Mouse (Mus musculus) thymus, postnatal 4 days (tissue): ENCODE measurements around the gene Psma3.
A peak's percentile ranks its signal among the peaks of the same experiment; 100 is the strongest.

Experiments used
- DNase-seq: peaks from one replicate; pipeline ENCODE4 v3.0.0; 2021

Gene Psma3

GRCm38 (mm10) chr12:70974441-70975266, at the start of gene Psma3:
Gene Psma3 (plus strand): TSS chr12:70974621.
- DNase-seq: peak; percentile 88

DNA sequence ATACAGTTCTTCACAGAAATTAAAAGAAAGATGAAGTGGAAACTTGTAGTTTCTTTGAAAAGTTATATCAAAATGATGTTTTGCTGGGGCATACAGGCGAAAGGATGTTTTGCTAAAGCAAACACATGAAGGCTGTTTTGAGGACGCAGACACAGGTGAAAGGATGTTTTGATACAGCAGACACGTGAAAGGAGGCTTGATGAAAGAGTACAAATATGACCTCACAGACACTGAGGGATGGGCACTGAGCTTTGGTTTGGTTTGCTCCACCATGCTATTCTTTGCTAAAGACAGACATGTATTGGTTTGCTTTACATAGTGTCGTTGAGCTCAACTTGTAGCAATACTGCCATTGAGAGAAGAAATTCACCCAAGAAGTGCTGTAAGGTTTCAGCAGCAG, 44.6 kb upstream of the Psma3 start:
- DNase-seq: no peak

- DNase-seq: peak; percentile 54
Measured at GRCm38 (mm10) chr12:70937150-70937549, 37.3 kb upstream of the Psma3 start.

GRCm38 (mm10) chr12:70937571-70938384, 36.6 kb upstream of the Psma3 start, which contains the start of gene Actr10:
Gene Actr10 (plus strand): TSS chr12:70937857.
- peak; percentile 98 for DNase-seq

DNA sequence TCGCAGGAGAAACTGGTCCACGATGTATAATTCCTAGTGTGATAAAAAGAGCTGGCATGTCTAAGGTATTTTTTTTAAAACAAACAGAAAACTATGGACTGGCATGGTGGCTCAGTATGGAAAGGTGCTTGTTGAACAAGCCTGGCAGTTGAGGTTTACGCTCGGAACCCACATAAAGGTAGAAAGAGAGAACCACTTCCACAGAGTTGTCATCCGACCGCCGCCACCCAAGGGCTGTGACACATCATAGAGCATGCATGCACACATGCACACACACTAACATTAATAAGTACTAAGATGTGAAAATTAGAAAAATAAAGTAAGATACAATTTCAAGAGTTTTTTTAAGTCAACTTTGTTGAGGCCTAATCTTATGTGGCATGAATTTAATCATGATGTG, 33.6 kb upstream of the Psma3 start:
- peak; percentile 72 for DNase-seq

GRCm38 (mm10) chr12:70944181-70944580, 30.2 kb upstream of the Psma3 start:
- DNase-seq: no peak

DNA sequence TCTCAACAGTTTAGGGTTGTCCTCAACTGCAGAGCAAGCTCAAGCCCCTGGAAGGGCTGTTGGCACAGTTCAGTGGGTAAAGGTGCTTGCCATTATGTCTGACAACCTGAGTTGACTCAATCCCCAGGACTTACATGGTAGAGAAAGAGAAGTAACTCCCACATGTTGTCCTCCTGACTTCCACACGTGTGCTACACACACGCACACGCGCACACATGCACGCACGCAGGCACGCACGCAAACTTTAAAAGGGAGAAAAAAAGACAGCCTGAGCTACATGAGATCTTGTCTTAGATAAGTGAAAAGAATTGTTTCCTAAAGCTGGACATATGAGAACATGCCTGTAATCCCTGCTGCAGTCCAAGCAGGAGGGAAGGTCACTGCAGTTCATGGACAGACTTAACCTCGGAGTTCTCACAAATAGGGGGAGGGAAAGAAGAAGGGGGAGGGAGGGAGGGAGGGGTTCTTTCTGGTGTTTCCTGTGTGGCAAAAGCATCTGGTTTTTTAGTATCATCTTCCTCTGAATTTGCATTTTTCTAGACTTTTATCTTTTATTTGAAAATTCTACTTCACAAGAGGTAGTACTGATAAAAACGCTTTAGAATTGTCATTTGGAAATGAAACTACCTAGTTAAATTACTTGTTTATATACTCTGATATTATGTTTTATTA, 27.7 kb upstream of the Psma3 start:
- DNase-seq: no peak

- DNase-seq: no peak
Measured at GRCm38 (mm10) chr12:70958640-70959039, 15.8 kb upstream of the Psma3 start.

DNA sequence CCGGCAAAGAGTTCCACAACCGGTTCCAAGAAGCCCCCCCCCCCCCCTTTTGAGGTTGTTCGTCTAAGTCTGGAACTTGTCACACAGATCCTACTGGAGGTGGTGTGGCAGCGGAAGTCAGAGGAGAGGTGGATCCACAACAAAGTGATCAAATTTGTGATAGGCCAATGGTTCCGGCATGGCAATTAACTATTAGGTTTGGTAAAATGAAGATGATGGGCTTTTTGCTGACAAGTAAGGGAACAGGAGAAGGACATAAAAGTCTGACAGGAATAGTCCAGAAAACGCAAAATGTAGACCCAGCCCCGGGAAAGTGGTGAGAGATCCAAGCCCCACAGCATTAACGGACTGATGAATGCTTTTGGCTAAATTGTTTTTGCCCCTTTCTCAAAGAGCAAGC, 6.8 kb upstream of the Psma3 start:
- DNase-seq: no peak

- peak; percentile 89 for DNase-seq
Measured at GRCm38 (mm10) chr12:70968141-70968790, 6.2 kb upstream of the Psma3 start.

GRCm38 (mm10) chr12:70968791-70969307, 5.6 kb upstream of the Psma3 start:
- DNase-seq: peak; percentile 87

- peak; percentile 67 for DNase-seq
Measured at GRCm38 (mm10) chr12:70969485-70970184, 4.8 kb upstream of the Psma3 start.

DNA sequence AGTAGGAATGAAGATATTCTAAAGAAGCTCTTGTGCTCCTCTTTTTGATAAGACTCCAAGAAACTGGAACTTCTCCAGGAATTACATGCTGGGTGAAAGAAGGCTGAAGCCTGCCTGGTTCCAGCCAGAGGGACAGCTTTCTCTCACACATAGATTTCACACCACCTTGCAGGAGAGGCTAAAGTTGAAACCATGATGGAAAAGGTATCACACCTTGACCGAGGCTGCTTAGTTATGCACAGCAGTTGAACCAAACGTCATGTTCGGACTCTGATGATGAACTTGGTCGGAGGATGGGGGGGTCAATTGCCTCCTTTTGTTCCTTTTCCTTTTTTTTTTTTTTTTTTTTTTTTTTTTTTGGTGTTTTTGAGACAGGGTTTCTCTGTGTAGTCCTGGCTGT, 590 bp upstream of the Psma3 start:
- DNase-seq: no peak

DNA sequence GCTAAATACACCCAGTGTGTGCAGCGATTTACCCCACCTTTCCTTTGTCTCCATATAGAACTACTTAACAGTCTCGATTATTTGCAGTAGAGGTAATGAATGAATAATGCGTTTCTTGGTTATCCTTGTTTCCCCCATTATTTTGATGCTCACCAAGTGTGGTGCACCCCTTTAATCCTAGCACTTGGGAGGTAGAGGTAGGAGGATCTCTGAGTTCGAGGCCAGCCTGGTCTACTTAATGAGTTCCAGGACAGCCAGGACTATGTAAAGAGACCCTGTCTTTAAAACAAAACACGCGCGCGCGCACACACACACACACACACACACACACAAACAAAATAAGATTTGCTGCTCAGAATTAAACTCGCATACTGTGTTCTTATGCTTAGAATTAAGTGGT, 985 bp downstream of the Psma3 start:
- peak; percentile 23 for DNase-seq

- DNase-seq: no peak
Measured at GRCm38 (mm10) chr12:70975891-70976290, 1.5 kb downstream of the Psma3 start.

DNA sequence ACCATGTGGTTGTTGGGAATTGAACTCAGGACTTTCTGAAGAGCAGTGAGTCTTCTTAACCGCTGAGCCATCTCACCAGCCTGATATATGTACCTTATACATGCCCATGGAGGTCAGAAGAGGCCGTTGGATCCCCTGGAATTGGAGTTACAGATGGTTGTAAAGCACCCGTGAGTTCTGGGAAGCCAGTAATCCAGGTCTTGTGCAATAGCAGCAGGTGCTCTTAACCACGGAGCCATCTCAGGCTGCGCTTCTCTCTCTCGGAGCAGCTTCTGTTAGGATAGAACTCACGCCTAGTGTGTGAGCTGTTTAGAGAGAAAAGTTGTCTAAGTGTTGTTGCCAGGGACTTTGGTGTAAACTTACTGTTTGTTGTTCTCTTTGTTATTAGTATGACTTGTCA, 3.9 kb downstream of the Psma3 start:
- no peak for DNase-seq

DNA sequence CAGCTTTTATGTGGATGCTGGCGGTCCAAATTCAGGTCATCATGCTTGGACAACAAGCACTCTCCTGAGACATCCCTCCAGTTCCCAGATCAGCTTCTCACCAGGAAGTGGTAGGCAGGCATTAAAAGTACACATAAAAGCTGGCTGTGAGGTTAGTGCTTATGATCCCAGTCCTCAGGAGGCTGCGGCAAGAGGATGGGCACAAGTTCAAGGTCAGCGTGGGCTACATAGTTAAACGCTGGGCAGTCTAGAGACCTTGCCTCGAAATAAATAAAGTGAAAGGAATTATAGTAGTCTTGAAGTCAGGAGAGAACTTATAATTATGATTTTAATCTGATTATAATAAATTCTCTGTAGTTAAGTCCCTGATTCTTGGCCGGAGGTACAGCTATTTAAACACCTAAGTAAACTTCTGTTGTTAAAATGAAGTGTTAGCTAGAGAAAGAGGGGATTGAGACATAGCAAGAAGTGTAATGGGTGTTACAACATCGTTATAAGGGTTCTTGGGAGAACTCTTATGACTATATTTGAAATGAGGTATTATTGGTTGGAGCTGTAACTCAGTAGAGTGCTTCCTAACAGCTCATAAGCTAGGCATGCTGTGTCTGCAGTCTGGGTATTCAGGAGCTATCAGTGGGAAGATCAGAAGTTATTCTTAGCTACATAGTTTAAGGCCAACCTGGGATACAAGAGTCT, 10.6 kb downstream of the Psma3 start:
- no peak for DNase-seq

GRCm38 (mm10) chr12:70997225-70997624, 22.8 kb downstream of the Psma3 start:
- DNase-seq: no peak

- DNase-seq: peak; percentile 18
Measured at GRCm38 (mm10) chr12:70999423-70999903, 25.0 kb downstream of the Psma3 start.

GRCm38 (mm10) chr12:71000344-71000743, 25.9 kb downstream of the Psma3 start:
- DNase-seq: no peak

DNA sequence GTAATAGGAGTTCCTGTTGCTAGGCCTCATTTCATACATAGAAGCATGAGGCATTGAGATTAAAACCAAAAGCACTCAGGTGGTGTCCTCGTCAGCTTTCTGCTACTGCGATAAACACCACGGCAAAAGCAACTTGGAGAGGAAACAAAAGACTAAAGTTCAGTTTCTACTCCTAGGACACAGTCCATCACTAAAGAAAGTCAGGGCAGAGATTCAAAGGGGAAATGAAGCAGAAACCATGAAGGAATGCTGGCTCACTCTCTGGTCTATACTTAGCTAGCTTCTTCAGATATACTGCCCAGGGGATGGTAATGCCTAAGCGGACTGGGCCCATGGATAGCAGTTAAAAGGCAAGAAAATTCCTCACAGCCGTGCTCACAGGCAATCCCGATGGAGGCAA, 27.0 kb downstream of the Psma3 start:
- no peak for DNase-seq
